Mouse (Mus musculus) MEL (cell line): Measurements from ENCODE around the gene Gm10428. TPM values are rescaled to one million over a fixed set of nuclear protein-coding genes. Genes with fewer than 3 reads are reported as not detected.

Source experiments
- DNase-seq: peaks from one replicate; pipeline ENCODE4 v3.0.0; 2011; ENCODE audit warnings: low read depth, low spot score
- H3K27ac ChIP-seq: 2 replicates; pipeline ENCODE4 v1.5.1; 2012; ENCODE audit warnings: low read depth, mild to moderate bottlenecking, control low read depth, low read length, moderate library complexity; ENCODE audit not compliant: control insufficient read depth
- H3K27me3 ChIP-seq, 2 experiments: fragments of 150-350 bp in 1 of 2; sonication (generic) in 1 of 2; 2 replicates each; pipeline ENCODE4 v1.6.1; 2012; ENCODE audit warnings: low read length in 2 of 2, mild to moderate bottlenecking in 2 of 2, improper control_type of control experiment in 1 of 2, moderate library complexity in 1 of 2; ENCODE audit not compliant: insufficient read depth in 2 of 2, control insufficient read depth in 1 of 2
- H3K36me3 ChIP-seq, 2 experiments: 2 replicates each; pipeline ENCODE4 v1.6.1; 2012 to 2014; ENCODE audit warnings: low read length in 2 of 2, improper control_type of control experiment in 1 of 2, inconsistent platforms in 1 of 2, mild to moderate bottlenecking in 1 of 2; ENCODE audit not compliant: insufficient read depth in 2 of 2, control insufficient read depth in 1 of 2
- H3K4me1 ChIP-seq, 2 experiments: fragments of 150-350 bp in 1 of 2; sonication (generic) in 1 of 2; 2 replicates each; pipeline ENCODE4 v1.6.1; 2012; ENCODE audit warnings: low read length in 2 of 2, improper control_type of control experiment in 1 of 2, mild to moderate bottlenecking in 1 of 2; ENCODE audit not compliant: insufficient read depth in 2 of 2, control insufficient read depth in 1 of 2
- H3K4me3 ChIP-seq, 2 experiments: fragments of 150-350 bp in 1 of 2; sonication (generic) in 1 of 2; 2 replicates each; pipeline ENCODE4 v1.5.1; 2012; ENCODE audit warnings: low read depth in 2 of 2, low read length in 2 of 2, mild to moderate bottlenecking in 2 of 2, moderate library complexity in 2 of 2, control low read depth in 1 of 2, improper control_type of control experiment in 1 of 2; ENCODE audit not compliant: control insufficient read depth in 1 of 2, insufficient read depth in 1 of 2
- H3K79me2 ChIP-seq: 2 replicates; pipeline ENCODE4 v1.6.1; 2012; ENCODE audit warnings: mild to moderate bottlenecking, low read length, moderate library complexity; ENCODE audit not compliant: control insufficient read depth, poor library complexity, insufficient read depth
- H3K9ac ChIP-seq: 2 replicates; pipeline ENCODE4 v1.6.1; 2012; ENCODE audit warnings: low read depth, mild to moderate bottlenecking, control low read depth, low read length, moderate library complexity; ENCODE audit not compliant: control insufficient read depth, poor library complexity, severe bottlenecking
- H3K9me3 ChIP-seq: fragments of 150-350 bp; sonication (generic); replicated peaks from 2 replicates; pipeline ENCODE4 v1.6.1; 2012; ENCODE audit warnings: mild to moderate bottlenecking, low read length, improper control_type of control experiment, moderate library complexity; ENCODE audit not compliant: insufficient read depth
- BHLHE40 ChIP-seq: IDR thresholded peaks from 2 replicates; pipeline ENCODE4 v1.6.1; 2012; ENCODE audit warnings: low read depth, mild to moderate bottlenecking, inconsistent platforms, low read length, improper control_type of control experiment, borderline replicate concordance
- CHD1 ChIP-seq: IDR thresholded peaks from 2 replicates; pipeline ENCODE4 v1.6.1; 2012; ENCODE audit warnings: low read depth, mild to moderate bottlenecking, inconsistent platforms, low read length, improper control_type of control experiment
- CTCF ChIP-seq, 3 experiments: IDR thresholded peaks in 2 of 3; conservative IDR thresholded peaks in 1 of 3; 2 replicates each; pipeline ENCODE4 v1.5.1; 2011 to 2012; ENCODE audit warnings: low read length in 3 of 3, low read depth in 2 of 3, mild to moderate bottlenecking in 2 of 3, improper control_type of control experiment in 1 of 3, inconsistent platforms in 1 of 3, mixed read lengths in 1 of 3, moderate library complexity in 1 of 3; ENCODE audit not compliant: control insufficient read depth in 1 of 3, insufficient read depth in 1 of 3, poor library complexity in 1 of 3, severe bottlenecking in 1 of 3
- E2F4 ChIP-seq: IDR thresholded peaks from 2 replicates; pipeline ENCODE4 v1.6.1; 2011; ENCODE audit warnings: low read depth, low read length, improper control_type of control experiment, borderline replicate concordance
- EP300 ChIP-seq, 2 experiments: IDR thresholded peaks; 2 replicates each; pipeline ENCODE4 v1.6.1; 2011; ENCODE audit warnings: improper control_type of control experiment in 2 of 2, low read length in 2 of 2, low read depth in 1 of 2, mild to moderate bottlenecking in 1 of 2
- ETS1 ChIP-seq: IDR thresholded peaks from 2 replicates; pipeline ENCODE4 v1.6.1; 2012; ENCODE audit warnings: low read depth, mild to moderate bottlenecking, inconsistent platforms, low read length, improper control_type of control experiment, moderate library complexity
- GABPA ChIP-seq: IDR thresholded peaks from 2 replicates; pipeline ENCODE4 v1.6.1; 2012; ENCODE audit warnings: low read depth, mild to moderate bottlenecking, inconsistent platforms, low read length, improper control_type of control experiment, moderate library complexity
- JUND ChIP-seq: IDR thresholded peaks from 2 replicates; pipeline ENCODE4 v1.6.1; 2011; ENCODE audit warnings: low read depth, mild to moderate bottlenecking, improper control_type of control experiment, low read length
- KAT2A ChIP-seq: conservative IDR thresholded peaks from 2 replicates; pipeline ENCODE4 v1.6.1; 2012; ENCODE audit warnings: low read depth, low read length, improper control_type of control experiment, inconsistent platforms
- MAFK ChIP-seq: IDR thresholded peaks from 2 replicates; pipeline ENCODE4 v1.6.1; 2011; ENCODE audit warnings: low read depth, mild to moderate bottlenecking, low read length, improper control_type of control experiment, borderline replicate concordance
- MXI1 ChIP-seq: IDR thresholded peaks from 2 replicates; pipeline ENCODE4 v1.6.1; 2011; ENCODE audit warnings: mild to moderate bottlenecking, low read depth, low read length, improper control_type of control experiment
- MYB ChIP-seq: IDR thresholded peaks from 2 replicates; pipeline ENCODE4 v1.6.1; 2011; ENCODE audit warnings: mild to moderate bottlenecking, low read depth, low read length, improper control_type of control experiment
- MYC ChIP-seq: IDR thresholded peaks from 2 replicates; pipeline ENCODE4 v1.6.1; 2011; ENCODE audit warnings: low read depth, mild to moderate bottlenecking, low read length, improper control_type of control experiment, moderate library complexity
- NRF1 ChIP-seq: IDR thresholded peaks from 2 replicates; pipeline ENCODE4 v1.6.1; 2014; ENCODE audit warnings: low read depth, mild to moderate bottlenecking, inconsistent platforms, low read length, improper control_type of control experiment, moderate library complexity; ENCODE audit not compliant: poor library complexity, insufficient read depth, severe bottlenecking
- POLR2A ChIP-seq, 2 experiments: IDR thresholded peaks; 2 replicates each; pipeline ENCODE4 v1.6.1; 2011 to 2012; ENCODE audit warnings: low read length in 2 of 2, mild to moderate bottlenecking in 2 of 2, control low read depth in 1 of 2, improper control_type of control experiment in 1 of 2, low read depth in 1 of 2, moderate library complexity in 1 of 2; ENCODE audit not compliant: control insufficient read depth in 1 of 2, insufficient read depth in 1 of 2, poor library complexity in 1 of 2
- POLR2AphosphoS2 ChIP-seq: IDR thresholded peaks from 2 replicates; pipeline ENCODE4 v1.6.1; 2011; ENCODE audit warnings: low read length, improper control_type of control experiment
- POLR2AphosphoS5 ChIP-seq: IDR thresholded peaks from 2 replicates; pipeline ENCODE4 v1.6.1; 2012; ENCODE audit warnings: low read depth, borderline replicate concordance, mild to moderate bottlenecking, inconsistent platforms, low read length, moderate library complexity, mixed read lengths
- RAD21 ChIP-seq: IDR thresholded peaks from 2 replicates; pipeline ENCODE4 v1.6.1; 2011; ENCODE audit warnings: mild to moderate bottlenecking, low read depth, low read length, improper control_type of control experiment
- RCOR1 ChIP-seq: IDR thresholded peaks from 2 replicates; pipeline ENCODE4 v1.6.1; 2012; ENCODE audit warnings: low read depth, mild to moderate bottlenecking, inconsistent platforms, low read length, improper control_type of control experiment
- SMC3 ChIP-seq: IDR thresholded peaks from 2 replicates; pipeline ENCODE4 v1.6.1; 2011; ENCODE audit warnings: low read depth, low read length, improper control_type of control experiment
- TAL1 ChIP-seq: IDR thresholded peaks from 2 replicates; pipeline ENCODE4 v1.6.1; 2012; ENCODE audit warnings: mild to moderate bottlenecking, inconsistent platforms, low read length, moderate library complexity, mixed read lengths
- TBP ChIP-seq: IDR thresholded peaks from 2 replicates; pipeline ENCODE4 v1.8.0; 2011; ENCODE audit warnings: low read depth, low read length, improper control_type of control experiment
- UBTF ChIP-seq: IDR thresholded peaks from 2 replicates; pipeline ENCODE4 v1.6.1; 2012; ENCODE audit warnings: low read depth, mild to moderate bottlenecking, inconsistent platforms, low read length, improper control_type of control experiment, moderate library complexity, borderline replicate concordance; ENCODE audit not compliant: insufficient read depth
- USF1 ChIP-seq: IDR thresholded peaks from 2 replicates; pipeline ENCODE4 v1.6.1; 2014; ENCODE audit warnings: low read depth, mild to moderate bottlenecking, inconsistent platforms, low read length, improper control_type of control experiment, moderate library complexity
- USF2 ChIP-seq, 2 experiments: IDR thresholded peaks; 2 replicates each; pipeline ENCODE4 v1.6.1; 2011 to 2012; ENCODE audit warnings: improper control_type of control experiment in 2 of 2, low read length in 2 of 2, borderline replicate concordance in 1 of 2, inconsistent platforms in 1 of 2, low read depth in 1 of 2, mild to moderate bottlenecking in 1 of 2; ENCODE audit not compliant: insufficient read depth in 1 of 2
- ZC3H11A ChIP-seq: IDR thresholded peaks from 2 replicates; pipeline ENCODE4 v1.6.1; 2012; ENCODE audit warnings: low read depth, mild to moderate bottlenecking, inconsistent platforms, low read length, improper control_type of control experiment
- ZKSCAN1 ChIP-seq: IDR thresholded peaks from 2 replicates; pipeline ENCODE4 v1.6.1; 2012; ENCODE audit warnings: low read depth, mild to moderate bottlenecking, inconsistent platforms, low read length, improper control_type of control experiment, moderate library complexity
- ZMIZ1 ChIP-seq: IDR thresholded peaks from 2 replicates; pipeline ENCODE4 v1.6.1; 2012; ENCODE audit warnings: low read depth, mild to moderate bottlenecking, inconsistent platforms, low read length, improper control_type of control experiment, moderate library complexity
- polyA plus RNA-seq, 2 experiments: library from polyadenylated mRNA; stranded (reverse) in 1 of 2; unstranded in 1 of 2; fragments of >175 nt in 1 of 2; fragments of >200 nt in 1 of 2; gene quantifications; 2 replicates each; pipeline versions ENCODE4 v1.2.1 to v1.2.4; 2012; ENCODE audit warnings: low replicate concordance in 2 of 2, low read depth in 1 of 2; ENCODE audit not compliant: insufficient read length in 2 of 2, insufficient read depth in 1 of 2, missing spikeins in 1 of 2
- total RNA-seq: library from RNA; depleted of rRNA; stranded (reverse); fragments of 300-350 nt; gene quantifications from 2 replicates; pipeline ENCODE4 v1.2.3, GENCODE M21; 2012

The Gm10428 gene
- total and polyA plus RNA-seq, 3 experiments, result not detected

- no peak overlapping the region for H3K27ac ChIP-seq
- TF ChIP-seq POLR2AphosphoS5 (no peak), TBP (no peak), E2F4 (no peak), ZKSCAN1 (no peak), TAL1 (no peak), EP300 (IDR thresholded peaks at IDR 0.05; ENCODE audit: low read depth in 1 of 2, low read length in 2 of 2) (no peak), RAD21 (no peak), UBTF (no peak), MAFK (no peak), JUND (no peak), RCOR1 (no peak), KAT2A (no peak), CHD1 (no peak), ZMIZ1 (no peak), MYC (no peak), POLR2A (IDR thresholded peaks at IDR 0.05; ENCODE audit: control insufficient read depth in 1 of 2, insufficient read depth in 1 of 2, low read depth in 1 of 2, low read length in 2 of 2, poor library complexity in 1 of 2) (no peak), SMC3 (no peak), MXI1 (no peak)
- no peaks in the 10 kb centered on the region for H3K79me2 ChIP-seq
- H3K9me3 ChIP-seq, result no peaks in the 10 kb centered on the region
- H3K9ac ChIP-seq, result no peak overlapping the region
- H3K4me1 ChIP-seq, result no peaks in the 10 kb centered on the region
- H3K36me3 ChIP-seq, result no peaks in the 10 kb centered on the region
- no peak for DNase-seq
- no peak overlapping the region for H3K4me3 ChIP-seq
- H3K27me3 ChIP-seq, result no peaks in the 10 kb centered on the region; a peak in 2 of 4 replicates
Observed at GRCm38 (mm10) chr11:62776510-62776909, 23.6 kb downstream of the Gm10428 start.

- DNase-seq, result no peak
- Histone ChIP-seq H3K79me2 (no peaks in the 10 kb centered on the region), H3K36me3 (no peaks in the 10 kb centered on the region), H3K9me3 (no peaks in the 10 kb centered on the region)
- TF ChIP-seq POLR2AphosphoS5 (no peak), RAD21 (no peak), EP300 (IDR thresholded peaks at IDR 0.05; ENCODE audit: low read depth in 1 of 2, low read length in 2 of 2) (no peak), NRF1 (no peak), POLR2AphosphoS2 (no peak), CHD1 (no peak), USF2 (IDR thresholded peaks at IDR 0.05; ENCODE audit: borderline replicate concordance in 1 of 2, insufficient read depth in 1 of 2, low read depth in 1 of 2, low read length in 2 of 2) (no peak), CTCF (IDR thresholded peaks at IDR 0.05 in 2 of 3, conservative IDR thresholded peaks at IDR 0.05 in 1 of 3; ENCODE audit: control insufficient read depth in 1 of 3, insufficient read depth in 1 of 3, low read depth in 2 of 3, low read length in 3 of 3, poor library complexity in 1 of 3, severe bottlenecking in 1 of 3) (no peak), BHLHE40 (no peak), E2F4 (no peak), ETS1 (no peak), GABPA (no peak), TAL1 (no peak), USF1 (no peak), ZC3H11A (no peak), MYB (no peak)
- TF ChIP-seq, all 39 proteins: peak for 0
- Histone ChIP-seq H3K27ac (no peak within 1 kb of the TSS), H3K4me1 (no peaks in the 10 kb centered on the region), H3K4me3 (no peak within 1 kb of the TSS), H3K27me3 (no peaks in the 10 kb centered on the region; a peak in 1 of 4 replicates), H3K9ac (no peak within 1 kb of the TSS)
Observed at GRCm38 (mm10) chr11:62788935-62789616, 36.2 kb downstream of the Gm10428 start, which contains the start of gene Zfp286. Zfp286 (minus strand) TSS chr11:62789462.
